In genomic region chr3:152308485-152309249, GRCm38 (mm10) we compare ENCODE assay signal across 7 mouse cellular contexts. TPM values are rescaled to one million over a fixed set of nuclear protein-coding genes. Genes with fewer than 3 reads are reported as not detected.
DNase-seq lines count a peak whose midpoint lies in the region; ATAC-seq and TF ChIP-seq lines count a peak whose summit lies in the region.

No protein-coding gene starts in this region.

- no peaks in the 10 kb centered on the region for H3K27me3 ChIP-seq in heart, postnatal 0 days (ENCODE audit: control insufficient read depth, insufficient read depth, low read length)
- H3K27me3 ChIP-seq in lung, embryonic 15.5 days: no peaks in the 10 kb centered on the region

- peak; percentile 73 for TF ChIP-seq EP300 in heart, postnatal 0 days (IDR thresholded peaks at IDR 0.05; ENCODE audit: low read depth)

- intact Hi-C loops in left cerebral cortex, postnatal 14 days (cut with DNase I): no loop called here

- DNase-seq in MN1 (ENCODE audit: low spot score): peak; percentile 64
- DNase-seq in brain, embryonic 14.5 days (ENCODE audit: low read depth): peak; percentile 7
- DNase-seq in heart, postnatal 0 days (ENCODE audit: low spot score): peak; percentile 93
- DNase-seq in spleen, postnatal 36 days (ENCODE audit: low spot score in 2 of 2): no peak
- DNase-seq in left cerebral cortex, adult 9 months (ENCODE audit: low spot score in 2 of 2): no peak
- DNase-seq in left cerebral cortex, postnatal 14 days (ENCODE audit: low spot score in 2 of 2): no peak

- 9% methylated on average over 10 of the region's 10 CpGs for WGBS in heart, postnatal 0 days
- 8% methylated on average over 10 of the region's 10 CpGs for WGBS in lung, embryonic 15.5 days

- H3K36me3 ChIP-seq in heart, postnatal 0 days (replicated peaks; ENCODE audit: control insufficient read depth, insufficient read depth, low read length): 0 out of 2 replicates have a peak, but pooled peaks cover 3% of the 10 kb centered on the region
- H3K36me3 ChIP-seq in lung, embryonic 15.5 days: 0 out of 2 replicates have a peak, but pooled peaks cover 6% of the 10 kb centered on the region

- H3K4me3 ChIP-seq in heart, postnatal 0 days (ENCODE audit: low read depth, low read length): no peak overlapping the region
- H3K4me3 ChIP-seq in lung, embryonic 15.5 days: no peak overlapping the region

- no peak overlapping the region for H3K4me2 ChIP-seq in heart, postnatal 0 days (ENCODE audit: low read depth, low read length)
- no peak overlapping the region for H3K4me2 ChIP-seq in lung, embryonic 15.5 days

- no peak for TF ChIP-seq CTCF in brain, embryonic 14.5 days (IDR thresholded peaks at IDR 0.05; ENCODE audit: borderline replicate concordance, extremely low read depth, insufficient read depth, insufficient read length)
- no peak for TF ChIP-seq CTCF in heart, postnatal 0 days (IDR thresholded peaks at IDR 0.05; ENCODE audit: low read depth)

- no peak for TF ChIP-seq POLR2A in brain, embryonic 14.5 days (IDR thresholded peaks at IDR 0.05; ENCODE audit: borderline replicate concordance, extremely low read depth, insufficient read depth, insufficient read length, poor library complexity, severe bottlenecking)

- ATAC-seq in heart, postnatal 0 days (ENCODE audit: insufficient read depth, low read depth): peak; percentile 66
- ATAC-seq in lung, embryonic 15.5 days (ENCODE audit: borderline replicate concordance, extremely low read depth, low FRiP score, low TSS enrichment): peak; percentile 61; the same call in 1 of the 2 replicates

- H3K9me3 ChIP-seq in heart, postnatal 0 days (replicated peaks; ENCODE audit: control insufficient read depth, low read length): no peaks in the 10 kb centered on the region
- H3K9me3 ChIP-seq in lung, embryonic 15.5 days: no peaks in the 10 kb centered on the region

- peak overlapping the region; percentile 90 for H3K27ac ChIP-seq in heart, postnatal 0 days (ENCODE audit: low read depth)
- peak overlapping the region; percentile 90 for H3K27ac ChIP-seq in lung, embryonic 15.5 days

- H3K9ac ChIP-seq in heart, postnatal 0 days (replicated peaks; ENCODE audit: low read depth, low read length): peak overlapping the region; percentile 10; the same call in 1 of the 2 replicates
- H3K9ac ChIP-seq in lung, embryonic 15.5 days: peak overlapping the region; percentile 13; the same call in 1 of the 2 replicates

- H3K4me1 ChIP-seq in heart, postnatal 0 days (ENCODE audit: control insufficient read depth, insufficient read depth): peaks cover 43% of the 10 kb centered on the region
- H3K4me1 ChIP-seq in lung, embryonic 15.5 days: peaks cover 42% of the 10 kb centered on the region

RNA-seq across cellular contexts. Expression of gene Miga1, which starts 31.5 kb away (rescaled TPM):
- 21.2 and 24.8 TPM in 2 replicates for polyA plus RNA-seq in brain, embryonic 14.5 days (2012; rRNA removed)
- total RNA-seq in heart, postnatal 0 days (2014; rRNA removed; ENCODE audit: low replicate concordance): 6.8 and 9.8 TPM in 2 replicates
- 8.7 and 9.0 TPM in 2 replicates for polyA plus RNA-seq in heart, postnatal 0 days (2015; fragmentation: Nextera tagmentation; extraction: Ambion mirVana)
- polyA plus RNA-seq in lung, embryonic 15.5 days (2015; fragmentation: Nextera tagmentation; extraction: Ambion mirVana): 15.6 and 16.1 TPM in 2 replicates
- 10 to 100 TPM; 82.3 to 83.2 TPM for total RNA-seq in left cerebral cortex, postnatal 14 days (2021)

RNA-seq across cellular contexts. Expression of gene Usp33, which starts 37.6 kb away (rescaled TPM):
- polyA plus RNA-seq in brain, embryonic 14.5 days (2012; rRNA removed): 84.3 and 86.1 TPM in 2 replicates
- total RNA-seq in heart, postnatal 0 days (2014; rRNA removed; ENCODE audit: low replicate concordance): 16.6 and 21.7 TPM in 2 replicates
- 16.4 and 17.2 TPM in 2 replicates for polyA plus RNA-seq in heart, postnatal 0 days (2015; fragmentation: Nextera tagmentation; extraction: Ambion mirVana)
- polyA plus RNA-seq in lung, embryonic 15.5 days (2015; fragmentation: Nextera tagmentation; extraction: Ambion mirVana): 49.5 and 50.6 TPM in 2 replicates
- total RNA-seq in left cerebral cortex, postnatal 14 days (2021): 100 to 1,000 TPM; 123 to 127 TPM

RNA-seq across cellular contexts. Expression of gene Nexn, which starts 42.5 kb away (rescaled TPM):
- 0.15 and 1.2 TPM in 2 replicates for polyA plus RNA-seq in brain, embryonic 14.5 days (2012; rRNA removed)
- total RNA-seq in heart, postnatal 0 days (2014; rRNA removed; ENCODE audit: low replicate concordance): 32.1 and 88.6 TPM in 2 replicates
- polyA plus RNA-seq in heart, postnatal 0 days (2015; fragmentation: Nextera tagmentation; extraction: Ambion mirVana): 314 and 316 TPM in 2 replicates
- 64.4 and 75.1 TPM in 2 replicates for polyA plus RNA-seq in lung, embryonic 15.5 days (2015; fragmentation: Nextera tagmentation; extraction: Ambion mirVana)
- 1 to 10 TPM; 1.6 to 1.8 TPM for total RNA-seq in left cerebral cortex, postnatal 14 days (2021)

Comparison
In these comparisons a context has a peak if more than half of its experiments do, and no peak if none do; other contexts are left out.
1. DNase-seq: peak in MN1 (single experiment), brain, embryonic 14.5 days (single experiment) and heart, postnatal 0 days (single experiment); none in spleen, postnatal 36 days (0 of 2), left cerebral cortex, adult 9 months (0 of 2) and left cerebral cortex, postnatal 14 days (0 of 2).
2. RNA of gene Nexn, which starts 42.5 kb away (polyA plus RNA-seq): 314 to 316 TPM in heart, postnatal 0 days and 64.4 to 75.1 TPM in lung, embryonic 15.5 days; 0.15 to 1.2 TPM in brain, embryonic 14.5 days; every median in the first group is over 10 times any median in the second.